Mouse (Mus musculus) gonadal fat pad, adult 2 months (tissue): ENCODE results near the gene Akna. TPM values are rescaled to one million over a fixed set of nuclear protein-coding genes. Genes with fewer than 3 reads are reported as not detected.

Experiments used
- DNase-seq: peaks from one replicate; pipeline ENCODE4 v3.0.0-alpha.2; 2012; ENCODE audit warnings: low read depth
- polyA plus RNA-seq: library from polyadenylated mRNA; depleted of rRNA; stranded (reverse); fragments of >200 nt; gene quantifications from 2 replicates; pipeline ENCODE4 v1.2.3, GENCODE M21; 2012

Akna gene
- polyA plus RNA-seq, 1 experiment, result 4.0 TPM

DNA sequence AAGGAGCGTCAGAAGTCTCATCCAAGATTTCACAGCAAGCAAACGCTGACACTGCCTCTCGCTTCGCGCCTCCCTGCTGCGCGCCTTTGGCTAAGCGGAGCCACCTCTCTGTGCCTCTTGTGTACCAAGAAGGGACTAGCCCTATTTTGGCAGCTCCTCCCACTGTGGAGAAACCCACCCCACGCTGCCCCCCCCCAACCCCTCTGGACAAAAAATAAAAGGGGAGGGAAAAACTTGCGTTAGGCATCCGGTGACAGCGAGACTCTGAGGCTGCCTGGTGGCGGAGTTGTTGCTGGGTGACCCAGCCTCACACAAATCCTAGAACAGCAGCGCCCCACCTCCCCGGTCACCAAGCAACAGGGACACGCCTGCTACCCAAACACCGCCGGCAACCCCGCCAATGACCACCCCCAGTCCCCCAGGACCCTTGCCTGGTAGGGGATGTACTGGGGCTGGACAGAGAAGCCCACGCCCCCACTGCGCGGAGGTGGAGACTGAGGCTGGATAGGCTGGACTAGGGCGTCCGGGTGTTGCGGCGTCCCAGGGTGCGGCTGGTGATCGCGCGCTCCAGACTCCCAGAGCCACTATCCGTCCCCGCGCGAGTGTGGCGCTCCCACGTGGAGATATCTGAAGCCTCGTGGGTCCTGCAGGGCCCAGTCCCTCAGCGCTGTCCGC is 6.9 kb upstream of the Akna start:
- DNase-seq, result no peak

DNA sequence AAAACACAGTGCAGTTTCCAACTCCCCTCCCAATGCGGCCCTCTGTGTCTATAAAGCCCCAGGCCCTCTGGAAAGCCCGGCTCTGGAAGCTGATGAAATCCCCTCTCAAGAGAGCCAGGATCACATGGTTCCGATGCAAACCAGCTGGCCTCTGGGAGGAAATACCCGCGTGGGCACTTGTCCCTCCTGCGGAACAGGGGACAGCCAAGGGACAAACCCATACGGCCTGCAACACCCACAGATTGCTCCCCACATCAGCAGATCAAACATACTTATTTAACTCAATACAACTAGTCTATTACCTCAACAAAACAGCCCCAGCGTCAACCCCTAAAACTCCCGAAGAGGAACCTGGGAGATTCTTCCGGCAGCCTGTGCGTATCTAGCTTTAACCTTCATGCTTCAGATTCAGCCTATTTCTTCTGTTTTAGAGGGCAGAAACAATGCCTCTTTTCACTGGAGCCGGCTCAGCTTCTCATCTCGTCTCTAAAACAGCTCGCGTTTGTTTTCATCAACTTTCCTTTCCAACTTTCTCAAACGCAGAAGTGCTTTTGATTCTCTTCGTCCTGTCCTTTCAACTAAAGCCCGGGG is 6.3 kb upstream of the Akna start:
- DNase-seq, result no peak

DNA sequence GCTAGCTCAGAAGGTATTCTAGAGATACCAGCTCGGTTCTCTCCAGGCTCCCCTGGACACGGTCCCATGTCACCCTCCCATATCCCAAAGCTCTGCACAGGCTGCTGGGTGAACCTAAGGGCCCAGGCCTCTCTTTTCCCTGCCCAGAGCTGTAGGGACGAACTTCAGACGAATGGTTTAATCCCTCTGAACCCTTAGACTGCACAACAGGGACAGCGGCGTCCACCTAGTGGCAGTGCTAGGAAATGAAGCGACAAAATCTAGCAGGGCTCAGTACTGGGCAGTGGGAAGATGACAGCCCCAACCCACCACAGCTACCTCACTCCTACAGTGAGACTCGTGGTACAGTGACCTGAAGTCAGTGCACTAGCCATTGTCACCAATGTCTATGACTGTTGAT is 5.5 kb upstream of the Akna start:
- DNase-seq, result no peak

DNA sequence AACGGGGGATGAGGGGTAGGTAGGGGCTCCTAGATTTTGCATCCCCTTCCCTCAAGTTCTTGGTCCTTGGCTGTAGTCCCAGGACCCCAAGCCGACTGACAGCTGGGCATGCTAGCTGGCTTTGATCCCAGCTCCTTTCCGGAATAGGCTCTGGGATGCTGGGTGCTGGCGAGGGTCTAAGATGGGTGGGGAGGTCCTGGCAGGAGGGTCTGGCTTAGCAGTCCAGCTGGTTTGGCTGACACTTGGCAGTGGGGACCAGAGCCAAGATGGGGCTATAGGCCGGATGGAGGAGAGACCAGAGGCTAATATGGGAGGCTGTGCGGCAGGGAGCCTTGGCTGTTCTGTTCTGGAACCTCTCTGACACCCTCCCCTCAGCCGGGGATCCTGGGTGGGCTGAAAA is 5.1 kb upstream of the Akna start:
- no peak for DNase-seq

DNA sequence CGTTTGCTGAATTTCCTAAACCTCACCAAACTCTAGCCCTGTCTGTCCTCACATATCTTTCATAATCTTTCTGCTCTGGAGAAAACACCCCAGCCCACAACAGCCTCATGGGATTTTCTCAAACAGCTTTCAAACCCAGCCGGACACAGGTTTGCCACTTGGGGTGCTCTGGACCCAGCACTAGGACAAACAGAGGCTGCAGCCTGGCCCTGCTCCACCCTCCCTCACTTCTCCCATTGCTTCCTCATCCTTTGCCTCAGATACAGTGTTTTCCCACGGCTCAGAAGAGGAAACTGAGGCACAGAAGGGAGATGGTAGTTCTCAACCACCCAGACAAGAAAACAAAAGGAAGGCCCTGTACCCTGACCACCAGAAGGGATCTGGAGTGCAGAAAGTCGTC is 2.5 kb upstream of the Akna start:
- no peak for DNase-seq

DNA sequence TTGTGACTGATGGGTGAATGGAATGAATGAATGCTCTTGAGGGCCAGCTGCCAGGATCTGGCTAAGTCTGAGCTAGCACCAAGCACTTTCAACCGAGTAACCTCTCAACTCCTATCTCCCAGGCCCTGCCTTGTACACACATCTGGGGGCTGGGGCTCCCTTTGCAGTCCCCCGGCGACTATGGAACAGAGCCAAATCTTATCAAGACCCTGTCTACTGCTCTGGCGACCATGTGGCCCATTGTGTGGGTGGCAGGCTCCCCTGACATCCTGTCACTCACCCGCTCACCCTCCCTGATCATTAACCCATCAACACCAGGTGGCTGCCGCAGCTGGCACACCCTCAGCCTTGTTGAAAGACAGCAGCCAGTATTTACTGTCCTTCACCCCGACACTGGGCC is 1.9 kb upstream of the Akna start:
- no peak for DNase-seq

DNA sequence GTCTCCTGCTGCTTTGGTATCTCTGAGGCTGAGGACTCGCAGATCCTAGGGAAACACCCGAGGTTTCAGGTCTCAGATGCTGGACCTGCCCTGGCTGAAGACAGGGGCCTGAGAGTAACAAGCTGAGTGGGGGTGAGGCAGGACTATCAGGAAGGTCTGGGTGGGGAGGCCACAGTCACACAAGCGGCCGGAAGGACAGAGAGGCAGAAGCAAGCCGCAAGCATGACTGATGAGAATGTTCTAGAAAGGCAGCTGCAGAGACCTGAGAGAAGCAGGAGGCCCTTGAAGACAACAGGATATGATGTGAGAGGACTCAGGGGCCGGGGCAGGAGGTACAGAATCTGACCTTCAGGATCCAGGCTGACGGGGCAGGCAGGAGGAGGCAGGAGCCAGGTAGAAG is 1.1 kb upstream of the Akna start:
- DNase-seq, result no peak

DNA sequence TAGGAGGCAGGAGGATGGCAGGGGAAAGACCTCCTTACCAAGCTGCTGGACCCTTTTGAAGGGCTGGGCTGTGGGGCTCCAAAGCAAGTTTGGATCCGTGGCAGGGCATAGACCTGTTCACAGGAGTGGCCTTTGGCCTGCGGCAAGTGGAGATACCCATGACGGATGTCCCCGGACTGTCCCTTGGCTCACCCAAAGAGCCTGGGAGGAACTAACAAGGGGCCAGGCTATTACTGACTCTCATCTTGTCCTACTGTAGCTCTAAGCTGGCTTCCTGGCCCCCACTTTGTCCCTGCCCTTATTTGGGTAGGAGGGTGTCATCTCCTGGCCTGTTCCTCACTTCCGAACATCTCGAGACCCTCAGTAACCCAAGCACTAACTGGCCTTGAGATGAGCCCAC is 596 bp downstream of the Akna start:
- DNase-seq, result no peak

DNA sequence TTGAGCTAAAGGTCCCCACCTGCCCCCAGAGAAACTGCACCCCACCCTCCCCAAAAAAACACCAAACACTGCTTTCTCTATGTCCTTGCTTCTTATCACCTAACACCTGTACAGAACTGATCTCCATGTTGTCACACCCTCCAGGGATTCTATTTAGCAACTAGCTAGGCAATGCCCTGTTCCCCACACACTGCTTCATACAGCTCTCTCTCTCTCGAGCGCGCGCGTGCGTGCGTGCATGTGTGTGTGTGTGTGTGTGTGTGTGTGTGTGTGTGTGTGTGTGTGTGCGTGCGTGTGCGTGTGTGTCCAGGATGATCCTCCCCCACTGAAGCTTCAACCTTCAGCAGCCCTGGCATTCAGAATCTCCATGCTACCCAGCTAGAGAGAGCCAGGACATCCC is 1.1 kb downstream of the Akna start:
- DNase-seq, result no peak

DNA sequence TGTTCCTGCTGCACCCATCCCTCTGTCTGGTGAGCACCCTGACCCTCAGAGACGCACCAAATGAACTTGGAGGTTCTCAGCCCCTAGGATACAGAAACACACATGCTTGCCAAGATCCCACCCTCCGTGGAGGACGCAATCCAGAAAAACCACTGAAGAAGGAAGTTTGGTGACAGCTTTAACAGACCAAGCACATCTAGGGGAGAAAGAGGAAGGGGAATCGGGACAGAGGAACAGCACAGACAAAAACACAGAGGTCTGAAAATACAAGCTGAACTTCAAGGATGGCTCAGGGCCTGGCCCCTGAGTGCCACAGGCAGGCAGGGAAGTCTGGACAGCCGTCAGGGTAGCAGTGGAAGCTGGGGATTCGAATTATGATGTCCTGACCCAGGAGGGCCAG is 1.5 kb downstream of the Akna start:
- no peak for DNase-seq

DNA sequence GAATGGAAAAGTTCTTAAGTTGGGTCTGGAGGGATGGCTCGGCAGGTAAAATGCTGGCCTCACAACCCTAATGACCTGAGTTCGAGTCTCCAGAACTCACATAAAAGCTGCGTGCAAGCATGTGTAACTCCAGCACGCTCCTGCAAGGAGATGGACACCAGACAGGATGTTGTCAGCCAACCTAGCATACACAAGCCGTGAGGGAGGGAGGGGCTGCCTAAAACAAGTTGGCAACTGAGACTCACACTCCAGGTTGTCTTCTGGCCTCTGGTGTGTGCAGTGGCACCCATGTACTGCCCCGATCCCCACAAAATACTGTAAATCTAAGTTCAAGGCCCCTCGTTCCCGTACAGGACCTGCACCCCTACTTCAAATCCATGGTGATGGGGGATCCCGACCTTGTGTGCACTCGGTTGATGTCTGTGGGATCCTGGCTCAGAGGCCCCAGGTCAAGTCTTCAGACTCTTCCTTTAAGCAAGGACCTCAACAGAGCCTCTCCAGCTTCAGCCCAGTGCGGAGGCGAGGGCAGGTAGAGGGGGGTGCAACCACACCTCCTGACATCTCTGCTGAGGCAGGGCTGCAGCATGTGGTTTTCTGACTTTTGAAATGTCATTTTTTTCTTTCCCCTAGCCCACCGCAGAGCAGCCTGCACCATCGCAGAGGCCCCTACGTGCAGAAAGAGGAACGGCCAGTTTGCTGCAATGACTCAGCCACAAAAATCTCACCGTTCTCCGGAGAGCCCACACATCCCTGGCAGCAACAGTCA is 2.4 kb downstream of the Akna start:
- DNase-seq, result no peak

DNA sequence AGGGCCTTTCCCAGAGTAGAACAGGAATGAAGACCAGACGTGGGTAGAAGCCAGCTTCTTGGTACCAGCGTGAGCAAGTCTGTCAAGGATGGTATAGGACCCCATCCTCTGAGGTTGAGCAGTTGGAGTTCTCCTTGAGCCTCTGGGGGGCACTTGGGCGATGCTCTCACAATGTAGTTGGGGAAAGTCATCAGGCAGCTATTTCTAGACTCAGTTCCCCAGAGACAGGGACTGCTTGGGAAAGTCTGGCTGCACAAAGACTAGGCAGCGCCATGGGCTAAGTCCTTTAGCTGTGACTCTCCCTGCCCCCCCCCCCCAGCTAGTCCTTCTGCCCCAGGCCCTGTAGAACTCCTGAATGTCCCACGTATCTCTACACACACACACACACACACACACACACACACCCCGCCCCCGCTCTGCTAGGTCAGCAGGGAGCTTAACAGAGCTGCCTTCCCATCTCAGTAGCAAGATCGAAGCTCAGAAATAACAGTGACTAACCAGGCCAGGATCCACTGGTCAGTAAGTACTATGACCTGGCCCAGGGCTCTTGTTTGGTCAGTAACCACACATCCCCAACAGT is 3.4 kb downstream of the Akna start:
- DNase-seq, result no peak

DNA sequence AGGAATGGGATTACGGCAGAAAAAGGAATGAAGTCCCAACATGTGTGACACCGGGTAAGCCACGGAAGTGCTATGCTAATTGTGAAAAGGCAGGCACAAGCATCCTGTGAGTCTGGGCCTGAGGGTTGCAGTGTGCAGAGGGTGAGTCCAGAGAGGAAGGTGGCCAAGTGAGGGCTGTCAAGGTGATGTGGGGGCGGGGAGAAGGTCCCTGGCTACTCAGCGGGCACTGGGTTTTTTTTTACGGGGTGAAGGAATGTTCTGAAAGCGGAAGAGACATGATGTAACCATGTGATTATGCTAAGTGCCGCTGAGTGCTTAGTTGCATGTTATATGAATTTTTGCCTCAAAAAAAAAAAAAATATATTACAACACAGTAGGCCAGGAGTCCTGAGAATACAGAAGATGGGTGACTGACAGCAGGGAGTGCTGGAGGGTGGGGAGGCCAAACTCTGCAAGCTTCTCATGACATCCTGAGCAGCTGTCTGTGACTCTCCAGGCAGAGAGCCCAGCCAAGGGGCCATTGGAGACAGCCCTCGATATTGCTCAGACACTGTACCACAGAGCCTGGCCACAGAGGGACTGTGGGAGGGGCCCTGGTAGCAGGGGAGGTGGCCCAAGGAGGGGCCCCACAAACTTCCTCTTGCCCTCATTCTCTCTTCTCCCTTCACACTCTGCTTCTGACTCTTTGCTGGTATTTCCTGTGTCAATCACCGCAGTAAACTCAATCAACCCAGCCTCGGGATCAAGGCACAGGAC is 4.1 kb downstream of the Akna start:
- DNase-seq, result no peak

DNA sequence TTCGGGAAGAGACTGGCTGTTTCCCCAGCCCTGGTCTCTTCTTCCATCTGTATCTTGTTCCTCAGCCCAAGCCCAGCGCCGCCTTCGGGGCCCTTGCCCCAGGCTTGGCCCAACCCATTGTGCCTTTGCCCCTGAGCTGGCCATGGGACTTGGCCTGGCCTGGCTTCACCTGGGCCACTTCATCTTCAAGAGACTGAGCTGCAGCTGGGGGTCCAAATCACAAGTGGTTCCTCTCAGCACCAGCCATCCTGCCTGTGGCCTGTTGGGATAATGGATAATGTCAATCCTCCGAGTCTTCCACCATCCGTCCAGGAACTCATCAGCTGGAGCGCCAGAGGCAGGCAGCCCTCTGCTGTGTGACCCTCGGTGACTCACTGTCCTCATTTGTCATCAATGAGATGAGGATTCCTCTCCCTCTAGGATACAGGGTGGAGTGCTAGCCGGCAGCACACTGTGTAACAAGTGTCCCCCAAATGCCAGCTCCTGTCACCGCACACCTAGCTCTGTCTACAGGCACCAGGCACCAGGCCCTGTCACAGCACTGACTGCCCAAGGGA is 5.1 kb downstream of the Akna start:
- no peak for DNase-seq

DNA sequence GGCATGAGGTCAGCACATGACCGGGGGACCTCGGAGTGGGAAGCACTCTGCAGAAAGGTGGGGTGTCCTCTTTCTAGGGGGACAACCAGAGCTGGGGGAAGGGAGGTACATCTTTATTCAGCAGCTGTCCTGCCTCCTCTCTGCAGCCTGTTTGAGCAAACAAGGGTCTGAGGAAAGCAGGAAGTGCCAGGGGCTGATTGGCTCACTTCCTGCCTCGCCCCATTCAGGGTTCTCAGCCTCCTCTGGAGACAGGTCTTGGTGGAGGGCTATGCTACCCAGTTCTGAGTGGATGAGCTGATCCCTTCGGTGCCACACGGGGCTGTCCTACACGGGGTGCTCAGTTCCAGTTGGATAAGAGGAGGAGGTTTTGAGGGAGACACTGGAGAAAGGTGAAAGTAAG is 11.8 kb downstream of the Akna start:
- DNase-seq, result no peak

DNA sequence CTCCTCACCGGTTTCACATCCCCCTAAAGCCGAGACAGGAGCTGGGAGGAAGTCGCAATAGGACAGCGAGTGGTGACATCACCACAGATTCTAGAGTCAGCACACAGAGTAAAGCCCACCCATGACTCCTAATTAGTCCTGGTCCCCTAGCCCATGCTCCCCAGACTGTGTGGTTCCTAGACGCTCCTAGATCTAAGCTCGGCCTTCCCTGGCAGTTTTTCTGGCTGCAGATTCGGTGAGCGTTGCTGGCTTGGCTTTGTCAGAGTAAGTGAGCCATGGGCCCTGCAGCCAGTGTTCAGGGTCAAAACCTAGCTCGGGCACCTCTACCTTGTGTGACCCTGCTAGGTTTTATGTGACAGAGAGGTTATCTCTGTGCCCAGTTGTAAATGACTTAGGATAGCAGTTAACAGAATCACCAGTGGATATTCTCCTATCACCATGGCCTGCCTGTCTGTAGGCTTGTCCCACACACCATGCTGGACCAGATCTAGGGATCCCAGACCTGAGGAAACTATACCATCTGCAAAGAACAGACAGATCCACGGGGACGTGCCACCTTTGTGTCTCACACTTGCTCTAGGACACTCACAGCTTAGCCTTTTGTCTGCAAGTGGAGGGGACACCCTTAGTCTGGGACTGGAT is 13.1 kb downstream of the Akna start:
- DNase-seq, result no peak

DNA sequence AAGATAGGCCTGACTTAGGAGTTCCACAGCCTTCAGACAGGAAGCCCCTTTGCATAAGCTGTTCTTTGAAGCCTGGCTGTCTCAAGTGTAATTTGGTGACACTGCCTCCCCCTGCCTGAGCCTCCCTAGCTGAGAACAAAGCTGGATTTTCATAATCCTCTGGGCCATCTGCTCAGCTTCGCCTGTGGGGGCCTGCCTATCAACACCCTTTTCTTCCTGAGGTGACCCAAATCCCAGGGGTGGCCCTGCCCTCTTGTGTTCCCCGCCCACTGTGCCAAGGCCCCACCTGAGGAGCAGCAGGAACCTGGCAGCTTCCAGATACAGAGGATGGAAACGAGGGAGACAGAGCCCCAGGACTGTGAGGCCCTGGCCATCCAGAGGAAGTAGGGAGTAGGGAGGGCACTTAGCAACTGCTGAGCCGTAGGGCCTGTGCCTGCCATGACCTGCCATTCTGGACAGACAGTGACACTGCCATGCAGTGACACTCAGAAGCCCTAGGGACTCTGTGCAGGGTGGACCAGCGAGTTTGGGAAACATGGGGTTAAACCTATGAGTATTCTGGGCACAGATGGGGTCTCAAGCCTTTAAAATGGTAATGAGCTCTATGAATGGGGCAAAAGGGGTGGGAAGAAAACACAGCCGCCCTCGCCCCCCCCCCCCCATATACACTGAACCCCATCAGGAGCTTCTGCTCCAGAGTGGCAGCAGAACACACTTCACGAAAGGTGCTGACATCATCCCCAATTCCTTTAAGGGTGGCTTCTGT is 13.8 kb downstream of the Akna start:
- no peak for DNase-seq

DNA sequence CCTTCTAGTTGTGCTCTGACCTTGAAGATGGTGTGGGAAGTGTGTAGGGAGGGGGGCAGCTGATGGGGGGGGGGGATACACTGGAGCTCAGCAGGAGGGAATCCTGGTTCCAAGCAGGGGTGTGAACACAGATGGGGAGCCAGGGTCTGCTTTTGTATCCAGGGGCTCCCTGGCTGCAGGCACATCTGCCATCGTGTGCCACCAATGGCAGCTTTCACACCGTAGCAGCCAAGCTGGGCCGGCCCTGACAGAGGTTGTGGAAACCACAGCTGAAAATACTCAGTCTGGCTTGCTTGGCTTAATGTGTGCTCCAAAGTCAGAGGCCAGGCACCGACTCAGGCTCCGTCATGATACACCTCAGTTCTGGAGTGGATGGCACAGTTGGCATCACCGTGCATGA is 15.1 kb downstream of the Akna start:
- no peak for DNase-seq

DNA sequence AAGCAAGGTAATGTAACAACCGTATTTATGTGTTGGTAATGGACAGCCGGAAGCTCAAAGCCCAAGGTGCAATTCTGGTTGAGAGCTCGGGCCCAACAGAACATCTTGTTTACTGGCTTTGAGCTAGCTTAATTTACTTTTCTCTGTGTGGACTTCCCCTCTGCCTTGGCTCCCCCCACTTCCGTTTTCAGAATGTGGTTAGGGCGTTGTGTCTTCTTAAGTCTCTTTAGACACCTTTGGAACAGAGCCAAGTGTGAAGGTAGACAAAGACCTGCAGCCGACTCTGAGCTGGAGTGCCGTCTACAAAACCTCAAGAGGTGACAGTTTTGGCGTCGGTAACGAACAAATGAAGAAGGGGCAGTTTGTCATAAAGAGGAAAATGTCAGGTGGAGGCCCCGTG is 17.4 kb downstream of the Akna start:
- no peak for DNase-seq

DNA sequence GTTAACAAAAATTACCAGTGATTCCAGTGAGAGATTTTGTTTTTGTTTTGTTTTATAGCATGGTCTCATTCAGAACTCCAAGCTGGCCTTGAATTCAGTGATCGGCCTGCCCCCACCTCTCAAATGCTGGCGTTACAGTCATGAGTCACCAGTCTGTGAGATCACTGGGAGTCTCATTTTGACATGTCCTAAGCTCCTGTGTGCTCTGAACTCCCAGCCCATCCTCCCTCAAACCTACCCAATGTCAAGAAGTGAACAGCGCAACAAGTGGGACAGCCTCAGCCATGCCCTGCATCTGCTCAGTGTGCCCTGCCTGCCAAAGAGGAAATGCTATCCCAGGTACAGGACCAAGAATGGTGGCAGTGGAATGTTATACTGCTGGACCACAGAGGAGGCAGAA is 17.9 kb downstream of the Akna start:
- no peak for DNase-seq

DNA sequence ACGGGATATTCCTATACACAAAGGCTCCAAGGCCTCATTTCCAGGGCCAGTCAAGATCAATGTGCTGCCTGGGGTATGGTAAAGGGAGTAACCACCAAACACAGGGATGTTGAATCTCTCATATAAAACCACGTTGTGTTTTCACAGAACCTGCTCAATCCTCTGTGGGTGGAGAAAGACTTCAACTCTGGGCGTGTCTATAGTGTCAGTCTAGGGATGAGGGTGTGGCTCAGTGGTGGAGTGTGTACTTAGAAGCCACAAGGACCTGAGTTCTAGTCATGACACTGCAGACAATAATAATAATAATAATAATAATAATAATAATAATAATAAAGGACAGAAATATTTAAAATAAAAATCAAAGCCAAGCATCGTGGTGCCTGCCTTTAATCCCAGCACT is 18.9 kb downstream of the Akna start:
- DNase-seq, result no peak
